Mouse (Mus musculus): Measurements from ENCODE around the gene Zp3r.
"Not testable (repeated sequence)": the region's sequence is repeated elsewhere in the genome, so short reads cannot be mapped to it uniquely, and the experiment has no call there.

Zp3r gene

DNA sequence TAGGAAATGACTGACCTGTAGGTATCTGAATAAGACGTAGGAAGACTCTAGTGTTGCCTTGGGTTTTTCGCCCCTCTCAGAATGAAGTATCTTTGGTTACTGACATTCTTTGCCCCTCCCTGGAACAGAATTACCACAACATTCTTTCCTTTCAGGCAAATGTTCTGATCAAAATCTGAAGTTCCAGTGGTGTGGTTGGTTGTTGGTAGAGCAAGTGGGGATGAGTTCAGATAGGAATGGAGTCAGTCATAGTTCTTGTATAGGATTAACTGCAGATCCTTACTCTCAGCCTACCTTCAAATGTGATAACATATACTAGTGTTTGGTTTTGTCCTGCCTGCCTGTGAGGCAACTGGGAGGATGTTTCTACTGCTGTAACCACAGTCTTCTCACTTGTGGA lies at the start of gene Zp3r:
Gene Zp3r, minus strand, starts transcription at position 101 of the 400 bp plus-strand sequence.
- no peak for DNase-seq (ENCODE audit: low read depth)

DNA sequence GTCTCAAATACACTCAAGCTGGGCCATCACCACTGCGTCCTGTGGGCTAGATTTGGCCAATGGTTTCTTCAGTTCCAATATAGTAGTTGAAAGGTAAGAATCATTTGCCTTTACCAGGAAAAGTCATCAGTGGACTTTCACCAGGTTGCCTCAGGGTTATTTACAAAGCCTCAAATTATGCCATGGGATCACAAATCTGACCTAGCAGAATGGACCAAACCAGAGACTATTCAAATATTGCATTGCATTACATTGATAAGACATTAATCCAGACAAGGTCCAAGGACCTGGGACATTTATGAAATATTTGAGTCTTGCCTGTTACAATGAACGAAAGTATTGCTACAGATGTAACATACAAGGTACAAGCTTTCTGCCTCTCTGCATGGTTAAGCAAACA lies 49.1 kb upstream of the Zp3r start:
- no peak for DNase-seq (ENCODE audit: low read depth)

DNA sequence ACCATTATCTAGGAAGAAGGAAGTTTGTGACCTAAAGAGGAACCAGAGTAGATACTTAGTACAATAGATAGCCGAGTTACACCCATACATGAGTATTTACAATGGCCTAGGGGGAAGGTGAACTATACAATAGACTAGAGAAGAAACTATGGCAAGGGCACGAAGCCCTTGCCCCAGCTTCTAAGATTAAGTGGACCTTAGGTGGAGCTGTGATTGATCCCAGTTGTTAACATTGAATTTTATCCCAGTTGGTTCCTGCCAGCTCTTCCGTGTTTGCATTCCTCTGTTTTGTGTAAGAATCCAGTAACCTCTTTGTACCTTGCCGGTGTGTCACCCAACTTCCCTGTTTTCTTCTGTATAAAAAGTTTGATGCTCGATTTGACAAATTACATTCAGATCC lies 34.2 kb upstream of the Zp3r start:
- not testable (repeated sequence) for DNase-seq (ENCODE audit: low read depth)

DNA sequence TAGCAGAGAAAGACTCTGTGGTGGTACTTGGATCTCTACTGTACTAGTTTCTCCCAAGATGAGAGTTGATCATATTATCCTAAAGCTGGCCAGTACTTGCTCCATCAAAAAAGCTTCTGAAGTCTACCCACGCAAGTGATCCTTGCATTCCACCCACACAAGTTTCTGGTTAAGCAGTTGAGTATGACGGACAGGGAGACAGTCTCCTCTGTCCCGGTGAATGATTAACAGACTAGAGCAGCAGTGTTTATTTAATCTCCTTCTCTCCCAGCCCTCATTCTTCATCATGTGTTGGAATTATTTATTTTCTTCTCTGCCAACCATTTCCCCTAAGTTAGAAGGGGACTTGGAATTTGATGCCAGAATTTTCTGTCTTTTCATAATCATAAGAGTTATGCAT lies 32.0 kb upstream of the Zp3r start, which contains the start of gene C4bp:
Gene C4bp, minus strand, starts transcription at position 179 of the 400 bp plus-strand sequence.
- no peak for DNase-seq (ENCODE audit: low read depth)

DNA sequence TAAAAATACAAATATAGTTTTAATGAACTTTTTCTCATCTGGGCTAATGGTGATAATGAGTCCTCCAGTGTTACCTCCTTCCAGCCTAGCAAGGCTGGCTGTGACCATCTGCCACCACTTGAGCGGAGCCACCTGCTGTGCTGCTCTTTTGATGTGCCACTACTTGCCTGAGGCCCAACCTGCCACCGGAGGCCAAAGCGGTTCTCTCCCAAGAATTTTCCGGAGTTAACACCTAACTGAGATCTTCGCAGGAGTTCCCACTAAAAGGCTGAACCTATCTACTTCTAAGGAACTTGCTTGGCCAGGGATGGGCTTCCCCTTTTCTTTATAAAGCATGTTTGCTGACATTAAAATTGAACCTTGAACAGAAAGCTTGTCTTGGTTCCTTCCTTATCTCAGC lies 30.2 kb upstream of the Zp3r start:
- DNase-seq (ENCODE audit: low read depth), result not testable (repeated sequence)

DNA sequence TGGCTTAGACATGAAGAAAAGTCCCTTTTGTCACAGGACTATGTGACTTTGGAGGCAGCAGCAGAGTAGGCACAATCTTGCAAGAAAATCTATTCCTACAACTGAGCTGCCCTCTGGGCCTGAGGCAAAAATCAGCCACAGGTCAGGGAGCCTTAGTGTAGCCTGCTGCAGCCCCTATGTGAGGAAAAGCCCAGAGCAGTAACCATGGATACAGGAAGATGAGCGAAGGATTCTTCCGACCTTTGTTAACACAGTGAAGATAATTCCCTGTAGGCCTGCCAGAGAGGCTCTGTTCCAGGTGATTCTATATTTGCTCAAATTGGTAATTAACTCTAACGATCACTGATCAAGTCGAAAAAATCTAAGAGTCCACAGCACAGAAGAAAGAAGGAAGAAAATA lies 14.7 kb upstream of the Zp3r start:
- no peak for DNase-seq (ENCODE audit: low read depth)

DNA sequence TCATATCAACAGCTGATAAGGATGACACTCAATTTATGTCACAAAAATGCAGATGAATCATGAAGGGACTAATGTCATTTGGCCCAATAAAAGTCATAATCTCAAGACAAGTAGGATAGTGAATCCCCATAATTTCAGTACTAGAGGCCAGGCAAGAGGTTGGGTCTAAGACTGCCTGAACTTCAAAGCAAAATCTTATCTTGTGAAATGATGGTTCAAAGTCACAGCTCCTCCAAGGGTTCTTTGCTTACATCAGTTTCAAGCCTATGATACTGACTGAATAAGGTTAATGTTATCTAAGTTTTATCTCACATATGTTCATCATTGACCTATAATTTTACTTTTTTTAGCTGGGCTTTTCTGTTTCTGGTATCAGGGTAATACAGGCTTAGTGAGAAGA lies 11.5 kb upstream of the Zp3r start:
- DNase-seq (ENCODE audit: low read depth), result no peak

DNA sequence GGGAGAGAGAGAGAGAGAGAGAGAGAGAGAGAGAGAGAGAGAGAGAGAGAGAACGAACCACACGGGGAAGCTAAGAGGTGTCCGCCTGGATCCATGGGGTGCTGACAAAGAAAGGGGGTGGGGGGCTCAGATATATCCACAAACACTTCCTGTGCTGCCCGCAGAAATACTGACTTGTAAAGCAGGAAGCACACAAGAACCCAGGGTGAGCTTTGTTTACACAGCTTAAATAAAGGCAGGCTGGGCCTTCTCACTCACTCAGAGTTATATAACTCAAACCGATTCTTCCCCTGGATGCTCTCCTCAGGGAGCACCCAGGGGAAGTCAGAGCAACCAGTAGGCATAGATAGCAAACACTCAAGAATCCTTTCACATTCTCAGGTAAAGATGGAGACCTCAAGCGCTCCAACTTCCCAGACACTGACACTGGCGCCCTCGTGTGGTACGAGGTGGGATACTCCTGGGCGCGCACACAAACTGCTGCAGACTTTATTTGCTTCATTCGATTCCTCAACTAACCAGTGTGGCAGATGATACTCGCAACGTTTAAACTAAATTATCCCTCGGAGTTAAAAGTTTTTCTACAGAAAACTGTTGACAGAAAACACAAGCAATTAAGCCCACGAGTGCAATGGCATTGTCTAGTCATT lies 4.5 kb upstream of the Zp3r start:
- peak; percentile 9 for DNase-seq (ENCODE audit: low read depth)

DNA sequence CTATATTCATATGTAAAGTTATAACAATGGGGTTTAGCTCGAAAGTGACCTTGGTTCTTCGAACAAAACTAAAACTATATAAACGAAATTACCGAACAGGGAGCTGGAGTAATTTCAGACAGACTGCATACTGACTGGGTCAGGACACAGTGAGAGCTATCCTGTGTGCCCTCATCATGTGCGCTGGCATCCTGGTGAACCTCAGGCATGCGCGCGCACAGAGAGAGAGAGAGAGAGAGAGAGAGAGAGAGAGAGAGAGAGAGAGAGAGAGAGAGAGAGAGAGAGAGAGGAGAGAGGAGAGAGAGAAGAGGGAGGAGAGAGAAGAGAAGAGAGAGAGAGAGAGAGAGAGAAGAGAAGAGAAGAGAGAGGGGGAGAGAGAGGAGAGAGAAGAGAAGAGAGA lies 3.9 kb upstream of the Zp3r start:
- DNase-seq (ENCODE audit: low read depth), result no peak

DNA sequence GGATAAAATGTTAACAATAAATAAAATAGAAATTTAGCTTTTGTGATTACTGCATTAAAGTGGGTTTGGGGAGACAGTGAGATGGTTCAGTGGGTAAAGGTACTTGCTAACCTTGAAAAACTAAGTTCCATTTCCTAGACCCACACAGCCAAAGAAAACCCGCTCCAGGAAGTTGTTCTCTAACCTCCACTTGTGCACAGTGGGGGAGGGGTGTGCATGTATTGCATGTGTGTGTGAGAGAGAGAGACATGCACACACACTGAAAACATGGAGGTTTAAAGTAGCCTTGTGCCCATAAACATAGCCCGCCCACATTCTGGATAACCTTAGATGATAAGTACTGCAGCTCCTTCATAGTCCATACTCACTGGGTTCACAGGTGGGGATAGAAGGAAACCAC lies 33.1 kb downstream of the Zp3r start:
- no peak for DNase-seq (ENCODE audit: low read depth)

DNA sequence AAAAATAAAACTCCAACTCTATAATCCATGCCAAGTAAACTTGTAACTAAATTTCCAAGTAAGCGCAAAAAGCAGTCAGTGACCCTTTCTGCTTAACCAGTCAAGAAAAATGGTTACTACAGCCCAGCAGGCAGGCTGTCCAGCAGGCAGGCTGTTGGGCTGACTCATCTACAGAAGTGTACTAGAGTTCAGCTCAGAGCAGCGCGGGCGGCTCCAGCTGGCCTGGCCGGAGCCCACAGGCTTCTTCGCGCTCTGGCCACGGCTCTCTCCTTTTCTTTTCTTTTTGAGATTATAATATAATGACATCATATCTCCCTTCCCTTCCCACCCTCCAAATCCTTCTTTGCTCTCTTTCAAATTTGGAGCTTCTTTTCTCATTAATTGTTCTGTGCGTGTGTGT lies 40.8 kb downstream of the Zp3r start:
- peak; percentile 27 for DNase-seq (ENCODE audit: low read depth)

DNA sequence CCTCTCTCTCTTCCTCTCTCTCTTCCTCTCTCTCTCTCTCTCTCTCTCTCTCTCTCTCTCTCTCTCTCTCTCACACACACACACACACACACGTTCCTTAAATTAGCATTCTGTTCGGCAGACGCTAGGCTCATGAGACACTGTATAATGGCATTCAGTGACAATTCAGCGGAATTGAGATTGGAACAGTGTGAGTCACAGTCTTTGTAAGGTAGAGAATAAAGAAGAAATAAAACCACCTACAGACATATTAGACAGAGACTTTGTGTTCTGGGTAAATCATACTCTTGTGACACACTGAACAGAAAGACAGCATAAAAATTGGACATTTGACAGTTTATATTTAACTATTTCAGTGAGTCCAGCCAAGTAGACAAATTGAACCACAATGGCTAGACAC lies 53.0 kb downstream of the Zp3r start:
- DNase-seq (ENCODE audit: low read depth), result no peak

DNA sequence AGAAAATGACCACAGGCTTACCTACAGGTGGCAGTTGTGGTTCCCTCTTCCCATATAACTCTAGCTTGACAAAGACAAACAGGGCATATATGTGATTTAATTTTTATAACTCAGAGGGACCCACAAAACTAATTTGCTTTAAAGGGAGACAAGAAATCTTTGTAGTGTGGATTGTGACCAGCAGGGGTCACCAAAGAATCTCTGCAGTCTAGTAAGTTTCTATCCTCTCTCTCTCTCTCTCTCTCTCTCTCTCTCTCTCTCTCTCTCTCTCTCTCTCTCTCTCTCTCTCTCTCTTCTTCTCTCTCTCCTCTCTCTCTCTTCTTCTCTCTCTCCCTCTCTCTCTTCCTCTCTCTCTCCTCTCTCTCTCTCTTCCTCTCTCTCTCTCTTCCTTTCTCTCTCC lies 53.5 kb downstream of the Zp3r start:
- DNase-seq (ENCODE audit: low read depth), result peak; percentile 14

DNA sequence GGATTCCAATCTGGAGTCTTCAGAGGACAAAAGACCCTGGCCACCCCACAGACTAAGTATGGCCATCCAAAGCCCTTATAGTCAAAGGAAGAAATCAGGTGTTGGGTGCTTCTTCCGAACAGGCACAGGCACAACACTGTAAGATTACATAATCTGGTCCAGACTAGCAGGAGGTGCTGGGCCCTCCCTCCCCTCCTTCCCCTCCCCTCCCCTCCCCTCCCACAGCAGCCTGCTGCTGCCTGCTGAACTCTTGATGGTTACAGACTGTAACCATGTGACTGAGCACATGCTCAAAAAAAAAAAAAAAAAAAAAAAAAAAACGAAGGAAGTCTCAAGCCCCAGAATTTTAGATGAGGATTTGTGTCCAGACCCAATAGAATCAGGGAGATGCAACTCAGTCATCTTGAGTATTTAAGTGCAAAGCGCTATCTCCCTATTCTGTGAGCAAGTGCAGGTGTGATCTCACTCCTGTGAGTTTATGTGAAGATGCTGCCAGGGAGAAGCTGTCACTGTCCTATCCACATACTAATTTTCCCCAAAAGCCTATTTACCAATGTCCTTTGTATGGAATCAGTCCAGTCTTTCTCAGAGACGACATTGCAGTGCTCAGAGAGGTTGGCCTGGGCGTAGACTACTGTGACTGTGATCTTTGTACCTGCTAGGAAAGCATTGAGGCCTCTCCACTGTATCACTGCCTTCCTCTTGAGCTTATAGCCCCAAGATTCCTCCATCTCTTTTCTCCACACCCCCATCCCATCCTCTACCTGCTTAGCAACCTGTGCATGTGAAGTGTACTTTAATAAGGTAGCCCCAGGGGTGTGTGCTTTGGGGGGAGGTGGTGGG lies 77.8 kb downstream of the Zp3r start:
- no peak for DNase-seq (ENCODE audit: low read depth)

DNA sequence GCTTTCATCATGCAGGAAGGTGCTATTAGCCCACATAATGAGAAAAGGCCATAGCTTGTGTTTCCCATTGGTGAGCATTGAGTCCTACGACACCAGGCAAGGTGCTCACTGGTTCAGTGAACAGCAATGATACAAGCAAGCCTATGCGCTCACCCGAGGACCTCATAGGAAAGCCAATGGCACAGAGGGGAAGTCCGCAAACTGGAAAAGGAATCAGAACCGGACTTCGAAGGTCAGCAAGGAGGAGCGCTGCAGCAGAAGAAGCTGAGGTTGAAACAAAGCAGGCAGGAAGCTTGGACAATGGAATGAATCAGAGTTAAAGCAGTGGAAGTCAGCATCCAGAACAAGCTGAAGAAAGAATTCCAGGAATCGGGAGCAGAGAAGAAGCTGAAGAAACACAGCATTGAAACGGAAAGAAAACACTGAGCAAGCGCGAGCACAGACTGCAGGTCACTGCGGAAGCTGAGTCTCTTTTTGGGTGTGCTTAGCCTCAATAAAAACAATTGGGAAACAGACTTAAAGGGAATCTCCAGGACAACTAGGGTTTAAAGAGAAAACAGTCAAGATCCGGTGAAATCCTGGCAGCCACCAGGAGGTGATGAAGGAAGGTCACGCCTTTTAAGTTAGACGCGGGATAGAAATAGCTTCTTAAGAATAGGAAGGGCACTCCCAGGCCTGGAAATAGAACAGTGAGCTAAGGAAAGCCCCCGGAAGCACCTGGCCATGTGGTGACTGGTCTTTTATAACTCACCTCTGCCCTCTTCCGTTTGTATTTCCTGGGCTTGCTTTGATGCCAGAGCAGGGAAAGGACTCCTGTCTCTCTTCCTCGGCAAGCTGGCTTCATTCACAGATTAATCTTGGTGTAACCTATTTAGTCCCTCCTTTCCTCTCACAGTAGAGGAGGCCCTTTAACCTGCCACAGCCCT lies 78.9 kb downstream of the Zp3r start:
- no peak for DNase-seq (ENCODE audit: low read depth)

DNA sequence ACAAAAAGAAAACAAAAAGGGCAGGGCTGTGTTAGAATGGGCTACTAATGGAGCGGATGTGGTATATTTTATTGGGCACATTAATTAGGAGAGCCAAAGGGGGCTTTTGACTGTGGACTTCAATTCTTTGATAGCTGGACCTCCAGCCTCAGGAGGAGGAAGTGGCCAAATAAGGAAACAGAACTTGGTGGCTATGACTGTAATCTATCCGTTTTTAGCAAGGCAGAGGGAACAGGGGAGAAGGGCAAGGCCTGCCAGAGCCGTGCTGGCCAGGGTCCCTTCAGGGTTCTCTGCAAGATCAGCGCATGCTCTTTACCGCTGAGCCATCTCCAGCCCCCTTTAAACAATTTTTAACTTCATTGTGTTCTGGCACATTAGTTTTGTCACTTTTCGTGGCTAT lies 79.7 kb downstream of the Zp3r start:
- DNase-seq (ENCODE audit: low read depth), result no peak

DNA sequence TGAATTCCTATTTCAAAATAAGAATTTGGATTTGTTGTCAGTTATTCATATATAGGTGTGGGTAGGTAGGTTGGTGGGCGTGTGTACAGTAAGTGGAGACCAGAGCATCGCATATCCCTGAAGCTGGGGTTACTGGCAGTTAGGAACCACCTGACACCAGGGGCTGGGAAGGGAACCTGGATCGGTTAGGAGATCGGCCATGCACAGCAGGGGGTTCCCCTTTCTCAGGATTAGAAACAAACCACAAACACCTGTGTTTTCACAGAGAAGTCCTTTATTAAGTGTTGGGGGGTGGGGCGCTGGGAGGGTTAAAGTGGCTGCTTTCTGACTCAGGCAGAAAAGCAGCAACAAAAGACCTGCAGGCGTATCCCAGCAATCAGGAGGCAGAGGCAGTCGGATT lies 80.3 kb downstream of the Zp3r start:
- DNase-seq (ENCODE audit: low read depth), result no peak

DNA sequence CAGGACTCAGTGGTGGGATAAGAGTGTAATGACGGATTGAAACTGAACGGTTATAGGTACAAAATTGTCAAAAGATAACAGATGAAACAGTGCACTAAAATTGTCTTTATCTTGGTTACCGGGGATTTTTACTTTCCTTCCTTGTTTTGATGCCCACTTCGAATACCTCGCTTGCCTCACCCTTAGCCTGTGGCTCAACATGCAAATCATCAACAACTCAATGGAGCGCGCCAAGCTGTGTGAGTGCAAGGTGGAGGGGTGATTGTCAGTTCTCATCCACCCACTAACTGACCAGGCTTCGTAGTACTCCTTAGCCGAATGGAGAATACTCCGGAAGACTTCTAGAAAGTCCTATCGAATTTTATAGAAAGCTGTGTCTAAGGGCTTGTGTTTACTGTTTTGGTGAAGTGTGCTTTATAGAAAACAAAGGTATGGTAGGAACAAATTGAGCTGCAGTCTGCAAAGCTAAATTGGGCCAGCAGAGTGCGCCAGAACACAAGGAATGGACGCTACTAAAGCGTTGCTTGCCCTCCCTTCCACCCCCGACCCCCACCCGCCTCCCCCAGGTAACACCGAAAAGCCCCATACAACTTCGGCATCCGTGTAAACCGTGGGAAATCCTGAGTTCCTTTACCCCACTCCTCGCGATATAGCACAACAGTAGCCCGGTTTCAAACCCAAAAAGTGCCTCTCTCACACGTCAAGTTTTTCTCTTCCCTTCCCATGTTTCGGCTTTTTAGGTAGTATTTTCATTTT lies 81.6 kb downstream of the Zp3r start:
- no peak for DNase-seq (ENCODE audit: low read depth)
